Mouse (Mus musculus): ENCODE data around the gene Ercc6. TPM values are rescaled to one million over a fixed set of nuclear protein-coding genes. Genes with fewer than 3 reads are reported as not detected.

Gene Ercc6
- polyA plus RNA-seq, 1 experiment from 2014 or later, result 28.9 TPM

DNA sequence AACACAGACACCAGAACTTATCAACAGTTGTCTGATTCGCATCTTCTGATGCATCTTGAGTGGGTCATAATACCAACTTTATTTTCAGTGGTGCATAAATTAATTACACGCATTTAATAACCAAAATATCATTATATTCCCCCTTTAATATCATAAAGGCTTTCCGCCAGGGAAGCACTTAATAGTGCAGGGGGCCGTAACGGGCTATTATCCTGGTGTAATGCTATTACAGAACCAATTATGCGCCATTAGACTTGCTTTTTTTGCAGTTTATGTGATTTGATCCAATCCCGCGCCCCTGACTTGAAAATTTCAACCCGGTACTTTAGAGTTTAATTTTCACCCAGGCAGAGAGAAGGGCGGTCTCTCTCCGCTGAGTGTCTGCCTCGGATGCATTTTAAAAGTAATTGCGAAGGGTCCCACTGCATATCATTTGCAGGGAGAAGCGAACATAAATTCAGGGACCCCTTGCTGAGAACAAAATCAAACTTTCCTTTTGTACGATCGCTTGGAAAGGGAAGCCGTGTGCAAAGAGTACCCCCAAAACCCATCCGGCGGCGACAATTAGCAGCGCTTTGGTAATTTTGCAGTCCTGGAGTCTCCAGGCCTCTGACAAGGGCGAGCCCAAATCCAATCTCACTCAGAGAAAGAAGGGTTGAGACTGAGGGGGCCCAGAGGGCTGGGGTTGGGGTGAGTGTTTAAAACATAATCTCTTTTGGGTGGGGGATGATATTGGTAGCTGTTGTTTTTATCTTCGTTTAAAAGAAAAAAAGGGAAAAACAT is 85.3 kb downstream of the Ercc6 start:
- H3K36me3 ChIP-seq (replicated peaks), result no peaks in the 10 kb centered on the region
- H3K27ac ChIP-seq (replicated peaks), result no peak overlapping the region
- peaks cover 100% of the 10 kb centered on the region for H3K27me3 ChIP-seq (replicated peaks; ENCODE audit: low read depth, poor library complexity, severe bottlenecking)
- H3K4me1 ChIP-seq, result peaks cover 25% of the 10 kb centered on the region
- no peaks in the 10 kb centered on the region for H3K9me3 ChIP-seq
- WGBS, result 4% methylated on average over 23 of the region's 23 CpGs
- peak overlapping the region; percentile 50; the same call in 1 of the 2 replicates for H3K4me3 ChIP-seq
- peak; percentile 19 for DNase-seq (ENCODE audit: low spot score)

DNA sequence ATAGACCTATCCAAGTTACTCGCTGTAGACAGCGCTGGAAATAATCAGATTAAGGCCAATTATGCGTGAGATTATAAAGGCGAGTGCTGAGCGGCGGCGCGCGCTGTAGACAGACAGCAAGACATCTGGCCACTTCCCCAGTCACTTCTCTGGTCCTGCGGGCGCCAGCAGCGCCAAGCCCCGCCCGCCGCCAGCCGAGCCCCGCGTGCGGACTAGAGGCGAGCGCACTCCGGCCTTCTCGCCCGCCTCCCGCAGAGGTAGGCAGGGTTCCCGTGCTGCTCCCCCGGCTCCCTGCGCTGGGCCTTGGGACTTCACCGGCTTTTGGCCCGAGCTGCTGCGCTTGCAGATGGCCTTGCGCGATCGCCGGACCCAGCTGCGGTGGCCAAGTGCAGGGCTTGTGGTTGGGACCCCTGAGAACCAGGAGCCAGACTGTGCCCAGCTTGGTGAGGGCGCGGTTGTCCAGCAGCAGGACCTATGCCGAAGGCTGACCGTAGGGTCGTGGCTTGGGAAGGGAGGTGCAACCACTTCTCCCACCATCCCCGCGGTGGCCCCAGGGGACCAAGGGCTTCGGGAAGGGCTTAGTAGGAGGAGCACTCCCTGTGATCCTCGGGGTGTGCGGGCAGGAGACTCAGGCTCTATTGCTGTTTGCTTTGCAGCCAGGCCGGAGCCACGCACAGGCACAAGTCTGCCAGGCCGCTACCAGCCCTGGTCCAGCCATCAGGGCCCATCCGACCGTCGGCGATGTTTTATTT is 86.1 kb downstream of the Ercc6 start, which contains the start of gene Prrxl1:
Gene Prrxl1 (plus strand): TSS at position 118 of the 752 bp plus-strand sequence.
- peak; percentile 58 for DNase-seq (ENCODE audit: low spot score)
- Histone ChIP-seq H3K4me3 (peak within 1 kb of the TSS; percentile 50), H3K27me3 (replicated peaks; ENCODE audit: low read depth, poor library complexity, severe bottlenecking) (peaks cover 99% of the 10 kb centered on the region), H3K36me3 (replicated peaks) (no peaks in the 10 kb centered on the region), H3K4me1 (peaks cover 25% of the 10 kb centered on the region), H3K27ac (replicated peaks) (no peak within 1 kb of the TSS), H3K9me3 (no peaks in the 10 kb centered on the region)
- 1% methylated on average over 53 of the region's 53 CpGs for WGBS

DNA sequence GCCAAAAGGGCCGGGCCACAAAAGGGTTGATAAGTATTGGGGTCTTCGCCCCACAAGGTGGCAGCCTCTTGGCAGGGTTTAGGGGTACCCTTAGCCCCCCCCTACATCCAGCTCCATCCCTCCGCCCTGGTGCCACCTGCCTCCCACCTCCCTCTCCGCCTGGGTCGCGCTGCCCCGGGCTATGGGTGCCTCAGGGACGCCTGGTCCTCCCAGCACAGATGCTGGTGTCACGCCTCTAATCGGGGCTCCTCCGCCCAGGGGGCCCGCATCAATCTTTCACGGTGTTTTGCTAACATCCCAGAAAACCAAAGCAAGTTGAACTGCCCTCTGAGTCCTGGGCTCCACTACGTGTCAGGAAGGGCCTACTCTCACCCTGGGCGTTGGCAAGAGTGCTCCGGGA is 86.8 kb downstream of the Ercc6 start:
- peak overlapping the region; percentile 50 for H3K4me3 ChIP-seq
- 3% methylated on average over 16 of the region's 16 CpGs for WGBS
- DNase-seq (ENCODE audit: low spot score), result peak; percentile 39
- peaks cover 25% of the 10 kb centered on the region for H3K4me1 ChIP-seq
- H3K27ac ChIP-seq (replicated peaks), result no peak overlapping the region
- peaks cover 93% of the 10 kb centered on the region for H3K27me3 ChIP-seq (replicated peaks; ENCODE audit: low read depth, poor library complexity, severe bottlenecking)
- H3K36me3 ChIP-seq (replicated peaks), result no peaks in the 10 kb centered on the region
- no peaks in the 10 kb centered on the region for H3K9me3 ChIP-seq

DNA sequence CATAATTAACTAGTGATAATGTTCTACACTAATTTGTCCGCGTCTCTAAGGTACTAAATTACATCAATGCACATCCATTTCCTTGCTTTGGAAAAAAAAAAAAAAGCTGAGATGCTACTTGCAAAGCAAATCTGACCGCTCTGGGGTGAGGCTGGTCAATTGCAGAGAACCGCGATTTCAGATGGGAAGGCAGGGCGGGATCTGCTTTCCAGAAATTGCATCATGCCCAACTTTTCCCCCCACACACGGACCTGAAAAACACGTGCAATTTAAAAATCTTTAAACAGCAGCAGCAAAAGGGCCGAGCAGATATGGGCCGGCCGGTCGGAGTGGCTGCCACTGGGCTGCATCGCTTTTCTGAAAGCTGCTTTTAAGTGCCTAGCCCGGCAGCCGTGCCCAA is 92.2 kb downstream of the Ercc6 start:
- Histone ChIP-seq H3K27ac (replicated peaks) (no peak overlapping the region), H3K4me3 (no peak overlapping the region), H3K9me3 (no peaks in the 10 kb centered on the region), H3K4me1 (0 out of 2 replicates have a peak, but pooled peaks cover 6% of the 10 kb centered on the region), H3K36me3 (replicated peaks) (no peaks in the 10 kb centered on the region), H3K27me3 (replicated peaks; ENCODE audit: low read depth, poor library complexity, severe bottlenecking) (peaks cover 57% of the 10 kb centered on the region)
- no peak for DNase-seq (ENCODE audit: low spot score)
- 58% methylated on average over 15 of the region's 15 CpGs for WGBS

DNA sequence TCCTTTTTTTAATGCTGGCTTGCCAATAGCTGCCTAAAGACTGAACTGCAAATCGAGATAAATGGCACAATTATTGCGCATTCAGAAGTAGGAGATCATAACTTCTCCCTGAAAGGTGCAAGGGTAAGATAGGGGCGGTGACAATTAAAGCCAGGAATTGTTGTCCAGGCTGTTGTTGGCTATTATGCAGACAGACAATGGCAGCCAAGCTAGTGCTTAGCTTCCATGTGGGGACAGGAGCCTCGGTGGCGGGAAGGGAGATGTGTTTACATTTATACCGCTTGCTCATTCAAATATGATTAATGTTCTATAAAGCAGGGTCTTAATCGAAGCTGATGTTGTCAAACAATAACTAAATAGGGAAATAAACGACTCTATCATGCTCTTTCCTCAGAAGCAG is 93.0 kb downstream of the Ercc6 start:
- 83% methylated on average over 8 of the region's 8 CpGs for WGBS
- no peak overlapping the region for H3K4me3 ChIP-seq
- peaks cover 49% of the 10 kb centered on the region for H3K27me3 ChIP-seq (replicated peaks; ENCODE audit: low read depth, poor library complexity, severe bottlenecking)
- H3K9me3 ChIP-seq, result no peaks in the 10 kb centered on the region
- 0 out of 2 replicates have a peak, but pooled peaks cover 6% of the 10 kb centered on the region for H3K4me1 ChIP-seq
- no peaks in the 10 kb centered on the region for H3K36me3 ChIP-seq (replicated peaks)
- no peak for DNase-seq (ENCODE audit: low spot score)
- H3K27ac ChIP-seq (replicated peaks), result no peak overlapping the region

DNA sequence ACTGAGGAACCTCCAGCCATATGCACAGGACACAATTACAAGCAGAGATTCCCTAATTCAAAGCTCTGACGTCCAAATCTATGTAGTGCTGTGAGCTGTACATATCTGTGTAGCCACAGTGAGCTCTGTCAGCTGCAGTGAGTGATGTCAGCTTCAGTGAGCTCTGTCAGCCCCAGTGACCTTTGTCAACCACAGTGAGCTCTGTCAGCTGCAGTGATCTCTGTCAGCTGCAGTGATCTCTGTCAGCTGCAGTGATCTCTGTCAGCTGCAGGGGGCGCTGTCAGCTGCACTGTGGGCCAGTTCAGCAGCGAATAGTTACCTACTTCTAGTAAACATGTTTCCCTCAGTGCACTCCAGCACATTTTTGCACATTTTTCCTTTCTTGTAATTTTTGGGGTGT is 96.1 kb downstream of the Ercc6 start:
- H3K9me3 ChIP-seq, result no peaks in the 10 kb centered on the region
- 24% methylated on average over 3 of the region's 3 CpGs for WGBS
- DNase-seq (ENCODE audit: low spot score), result peak; percentile 23

DNA sequence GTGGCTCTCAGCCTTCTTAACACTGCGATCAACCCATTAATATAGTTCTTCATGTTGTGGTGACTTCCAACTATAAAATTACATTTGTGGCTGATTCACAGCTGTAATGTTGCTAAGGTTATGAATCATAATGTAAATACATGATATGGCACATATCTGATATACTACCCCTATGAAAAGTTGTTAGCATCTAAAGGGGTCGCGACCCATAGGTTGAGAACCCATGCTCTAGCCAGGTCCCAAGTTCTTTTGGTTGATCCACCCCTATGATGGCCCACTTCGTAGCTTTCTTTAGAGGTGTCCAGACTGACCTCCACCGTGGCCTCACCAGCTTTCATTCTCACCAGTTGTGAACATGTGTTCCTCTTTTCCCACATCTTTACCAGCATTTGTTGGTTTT is 103.9 kb downstream of the Ercc6 start:
- Histone ChIP-seq H3K4me1 (no peaks in the 10 kb centered on the region), H3K27me3 (replicated peaks; ENCODE audit: low read depth, poor library complexity, severe bottlenecking) (no peaks in the 10 kb centered on the region), H3K9me3 (no peaks in the 10 kb centered on the region), H3K27ac (replicated peaks) (no peak overlapping the region), H3K36me3 (replicated peaks) (no peaks in the 10 kb centered on the region), H3K4me3 (no peak overlapping the region)
- DNase-seq (ENCODE audit: low spot score), result no peak
- 89% methylated on average over 5 of the region's 5 CpGs for WGBS

More for the DNA sequence above, 96.1 kb downstream of the Ercc6 start:
- Histone ChIP-seq H3K36me3 (replicated peaks) (no peaks in the 10 kb centered on the region), H3K4me3 (no peak overlapping the region), H3K4me1 (0 out of 2 replicates have a peak, but pooled peaks cover 6% of the 10 kb centered on the region), H3K27ac (replicated peaks) (no peak overlapping the region), H3K27me3 (replicated peaks; ENCODE audit: low read depth, poor library complexity, severe bottlenecking) (peaks cover 18% of the 10 kb centered on the region; the same call in 1 of the 2 replicates)

DNA sequence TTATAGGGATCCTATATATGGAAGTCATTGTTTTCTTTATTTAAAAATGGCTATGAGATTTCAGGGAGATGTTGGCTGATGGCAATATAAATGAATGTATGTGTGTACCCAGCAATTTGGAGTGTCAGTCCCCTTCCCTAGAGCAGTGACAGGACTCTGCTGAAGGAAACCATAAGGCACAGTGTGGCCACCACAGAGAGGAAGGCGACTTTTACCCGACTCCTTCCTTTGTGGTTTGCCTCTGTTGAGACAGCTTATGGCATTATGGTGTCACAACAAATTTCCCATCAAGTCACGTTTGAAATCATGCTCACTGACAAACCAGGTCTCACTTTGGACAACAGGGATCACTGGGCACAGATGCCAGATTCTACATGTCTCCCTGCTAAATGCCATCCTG is 110.9 kb downstream of the Ercc6 start:
- H3K4me3 ChIP-seq, result no peak overlapping the region
- no peak for DNase-seq (ENCODE audit: low spot score)
- WGBS, result 82% methylated on average over 3 of the region's 3 CpGs
- no peak overlapping the region for H3K27ac ChIP-seq (replicated peaks)
- H3K4me1 ChIP-seq, result 0 out of 2 replicates have a peak, but pooled peaks cover 3% of the 10 kb centered on the region
- no peaks in the 10 kb centered on the region for H3K27me3 ChIP-seq (replicated peaks; ENCODE audit: low read depth, poor library complexity, severe bottlenecking)
- H3K36me3 ChIP-seq (replicated peaks), result no peaks in the 10 kb centered on the region
- no peaks in the 10 kb centered on the region for H3K9me3 ChIP-seq

DNA sequence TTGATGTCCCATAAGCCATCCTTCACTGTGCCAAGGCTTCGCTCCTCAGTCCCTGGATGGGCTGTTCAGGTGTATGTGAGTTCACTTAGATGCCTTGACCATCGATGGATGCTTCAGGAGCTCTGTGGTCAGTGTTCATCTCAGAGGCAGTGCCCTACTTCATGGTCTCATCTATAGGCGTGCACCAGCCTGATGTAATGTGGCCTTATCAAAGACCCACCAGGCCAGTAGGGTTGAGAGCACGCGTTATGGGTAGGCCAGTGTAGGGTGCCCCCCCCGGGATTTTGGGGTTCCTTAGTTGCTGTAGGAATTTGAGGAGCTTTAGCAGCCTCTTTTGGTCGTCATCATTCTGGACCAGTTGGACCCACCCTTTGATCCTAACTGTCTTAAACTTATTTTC is 111.5 kb downstream of the Ercc6 start:
- no peak overlapping the region for H3K4me3 ChIP-seq
- no peaks in the 10 kb centered on the region for H3K27me3 ChIP-seq (replicated peaks; ENCODE audit: low read depth, poor library complexity, severe bottlenecking)
- no peaks in the 10 kb centered on the region for H3K9me3 ChIP-seq
- H3K36me3 ChIP-seq (replicated peaks), result no peaks in the 10 kb centered on the region
- 0 out of 2 replicates have a peak, but pooled peaks cover 3% of the 10 kb centered on the region for H3K4me1 ChIP-seq
- H3K27ac ChIP-seq (replicated peaks), result no peak overlapping the region
- no peak for DNase-seq (ENCODE audit: low spot score)
- WGBS, result 84% methylated on average over 7 of the region's 7 CpGs

DNA sequence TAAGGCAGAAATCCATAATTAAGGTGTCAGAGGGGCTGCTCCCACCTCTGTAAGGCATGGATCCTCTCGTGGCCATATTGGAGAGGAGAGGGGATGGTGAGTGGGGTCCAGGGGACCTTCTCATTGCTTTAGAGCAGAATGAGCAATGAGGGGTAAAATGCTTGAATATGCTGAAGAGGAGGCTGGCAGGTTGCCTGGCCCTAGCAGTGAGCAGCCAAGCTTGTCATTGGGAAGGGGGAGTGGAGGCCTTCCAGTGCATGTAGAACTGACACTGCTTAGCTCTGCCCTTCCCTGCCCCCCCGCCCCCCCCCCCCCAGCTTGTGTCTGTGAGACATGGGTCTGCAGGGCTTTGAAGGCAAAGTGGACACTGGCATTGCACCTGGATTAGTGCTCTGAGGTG is 114.0 kb downstream of the Ercc6 start:
- Histone ChIP-seq H3K27me3 (replicated peaks; ENCODE audit: low read depth, poor library complexity, severe bottlenecking) (no peaks in the 10 kb centered on the region), H3K36me3 (replicated peaks) (no peaks in the 10 kb centered on the region), H3K27ac (replicated peaks) (no peak overlapping the region), H3K4me1 (0 out of 2 replicates have a peak, but pooled peaks cover 3% of the 10 kb centered on the region), H3K9me3 (no peaks in the 10 kb centered on the region), H3K4me3 (no peak overlapping the region)
- no peak for DNase-seq (ENCODE audit: low spot score)
- WGBS, result 51% methylated on average over 2 of the region's 2 CpGs

DNA sequence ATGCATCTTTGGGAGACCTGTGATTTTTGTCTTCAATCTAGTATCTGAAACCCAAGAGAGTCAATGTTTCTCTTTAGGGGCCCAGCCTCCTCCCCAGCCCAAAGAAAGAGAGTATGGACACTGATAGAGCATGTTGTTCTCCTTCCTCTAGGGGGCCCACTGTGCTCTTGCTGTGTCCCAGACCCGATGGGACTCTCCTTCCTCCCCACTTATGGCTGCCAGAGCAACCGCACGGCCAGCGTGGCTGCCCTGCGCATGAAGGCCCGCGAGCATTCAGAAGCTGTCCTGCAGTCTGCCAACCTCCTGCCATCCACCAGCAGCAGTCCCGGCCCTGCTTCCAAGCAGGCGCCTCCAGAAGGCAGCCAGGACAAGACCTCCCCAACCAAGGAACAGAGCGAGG is 115.3 kb downstream of the Ercc6 start:
- DNase-seq (ENCODE audit: low spot score), result peak; percentile 20
- Histone ChIP-seq H3K27me3 (replicated peaks; ENCODE audit: low read depth, poor library complexity, severe bottlenecking) (no peaks in the 10 kb centered on the region), H3K4me1 (0 out of 2 replicates have a peak, but pooled peaks cover 3% of the 10 kb centered on the region), H3K9me3 (no peaks in the 10 kb centered on the region), H3K4me3 (no peak overlapping the region), H3K36me3 (replicated peaks) (no peaks in the 10 kb centered on the region), H3K27ac (replicated peaks) (peak overlapping the region; percentile 30; the same call in 1 of the 2 replicates)
- 48% methylated on average over 10 of the region's 10 CpGs for WGBS
